ENCODE assay signal across 1 mouse cellular context in the genomic region with DNA sequence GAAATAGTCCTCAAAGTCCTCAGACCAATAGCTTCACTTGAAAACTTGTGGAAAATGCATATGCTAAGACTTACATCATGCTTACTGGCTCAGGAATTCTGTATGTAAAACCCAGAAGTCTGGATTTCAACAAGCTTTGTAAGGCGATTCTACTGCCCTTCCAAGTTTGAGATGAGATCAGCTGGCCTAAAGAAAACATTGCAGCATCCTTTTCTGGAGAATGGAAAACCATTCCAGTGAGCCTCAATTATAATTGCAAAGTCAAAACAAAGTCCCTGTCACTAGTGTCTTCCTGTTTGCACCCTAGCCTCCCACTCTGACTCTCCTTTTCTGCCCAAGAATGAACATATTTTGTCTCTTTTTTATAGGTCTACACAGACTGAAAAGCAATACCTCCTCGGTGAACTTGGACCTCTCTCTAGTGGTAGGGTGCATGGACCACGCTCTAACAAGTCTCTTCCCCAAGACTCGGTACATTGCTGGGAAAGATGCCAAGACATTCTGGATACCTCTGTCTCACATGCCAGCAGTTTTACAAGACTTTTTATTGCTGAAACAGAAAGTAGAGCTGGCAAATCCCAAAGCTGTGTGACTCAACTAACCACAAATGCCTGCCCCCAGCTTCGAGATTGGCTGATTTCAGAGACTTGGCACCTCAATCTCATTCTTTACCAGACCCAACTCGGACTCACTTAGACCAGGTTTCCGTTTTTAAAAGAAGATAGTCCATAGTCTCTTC.
TF ChIP-seq lines count a peak whose summit lies in the region.

No protein-coding gene starts in this region.

TF ChIP-seq in C2C12, 6 proteins besides CTCF, POLR2A, EP300 and RAD21 (continued from another document):
- TF ChIP-seq MYOD1 (IDR thresholded peaks at IDR 0.05; ENCODE audit: control insufficient read depth, insufficient read length, low read depth) = no peak
TF ChIP-seq in C2C12: peak in this region for 4.
